Mouse (Mus musculus) erythroblast, embryonic 14.5 days (primary cell): Measurements from ENCODE around the gene Mad1l1. TPM values are rescaled to one million over a fixed set of nuclear protein-coding genes. Genes with fewer than 3 reads are reported as not detected.

Experiments used
- H3K27me3 ChIP-seq: 2 replicates; pipeline ENCODE4 v1.6.1; 2012; ENCODE audit warnings: inconsistent platforms; ENCODE audit not compliant: control insufficient read depth
- H3K36me3 ChIP-seq: 2 replicates; pipeline ENCODE4 v1.6.1; 2012; ENCODE audit warnings: mild to moderate bottlenecking, inconsistent platforms; ENCODE audit not compliant: control insufficient read depth
- H3K4me1 ChIP-seq: 2 replicates; pipeline ENCODE4 v1.6.1; 2012; ENCODE audit warnings: inconsistent platforms; ENCODE audit not compliant: control insufficient read depth
- H3K4me3 ChIP-seq: replicated peaks from 2 replicates; pipeline ENCODE3; 2012; ENCODE audit warnings: moderate library complexity, mild to moderate bottlenecking, inconsistent platforms
- H3K9me3 ChIP-seq: 2 replicates; pipeline ENCODE4 v1.6.1; 2012; ENCODE audit warnings: low read length, inconsistent platforms, mixed read lengths; ENCODE audit not compliant: control insufficient read depth
- GATA1 ChIP-seq: IDR thresholded peaks from 2 replicates; pipeline ENCODE4 v1.6.1; 2012; ENCODE audit warnings: low read length, inconsistent platforms, mixed read lengths
- TAL1 ChIP-seq: IDR thresholded peaks from 3 replicates; pipeline ENCODE4 v1.6.1; 2012; ENCODE audit warnings: low read length, inconsistent platforms, mixed read lengths
- polyA plus RNA-seq: library from polyadenylated mRNA; stranded (reverse); fragments of >175 nt; gene quantifications from 2 replicates; pipeline ENCODE4 v1.2.3, GENCODE M21; 2012

Gene Mad1l1
- polyA plus RNA-seq, 1 experiment = 2.4 TPM

- H3K9me3 ChIP-seq = no peaks in the 10 kb centered on the region
- TF ChIP-seq GATA1 (no peak), TAL1 (no peak)
- no peaks in the 10 kb centered on the region for H3K27me3 ChIP-seq
- H3K36me3 ChIP-seq = peaks cover 92% of the 10 kb centered on the region
- no peak overlapping the region for H3K4me3 ChIP-seq
- H3K4me1 ChIP-seq = no peaks in the 10 kb centered on the region
These were observed 29.2 kb downstream of the Mad1l1 start for GRCm38 (mm10) chr5:140292152-140292551.

GRCm38 (mm10) chr5:140289161-140289560 lies 32.2 kb downstream of the Mad1l1 start:
- Histone ChIP-seq H3K4me3 (no peak overlapping the region), H3K9me3 (no peaks in the 10 kb centered on the region), H3K4me1 (no peaks in the 10 kb centered on the region), H3K36me3 (peaks cover 94% of the 10 kb centered on the region), H3K27me3 (no peaks in the 10 kb centered on the region)
- no peak for TF ChIP-seq GATA1
- TF ChIP-seq TAL1 = no peak

DNA sequence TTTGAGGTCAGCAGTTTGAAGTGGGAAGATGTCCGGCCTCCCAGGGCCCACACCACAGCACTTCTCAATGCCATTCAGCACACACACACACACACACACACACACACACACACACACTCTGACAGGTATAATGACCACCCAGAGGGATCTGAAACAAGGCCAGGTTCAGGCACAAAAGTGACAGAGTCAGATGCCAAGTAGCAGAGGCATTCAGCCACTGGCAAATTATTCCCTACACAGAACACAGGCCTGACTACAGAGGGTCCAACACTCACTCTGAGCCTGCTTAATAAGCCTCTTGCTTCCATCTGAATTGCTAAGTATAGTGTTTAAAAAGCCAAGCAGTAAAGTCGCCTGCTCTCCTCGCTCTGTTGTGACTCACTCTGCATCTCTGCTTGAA lies 33.1 kb downstream of the Mad1l1 start:
- Histone ChIP-seq H3K36me3 (peaks cover 94% of the 10 kb centered on the region), H3K4me3 (no peak overlapping the region)
- TF ChIP-seq TAL1 (no peak), GATA1 (no peak)

DNA sequence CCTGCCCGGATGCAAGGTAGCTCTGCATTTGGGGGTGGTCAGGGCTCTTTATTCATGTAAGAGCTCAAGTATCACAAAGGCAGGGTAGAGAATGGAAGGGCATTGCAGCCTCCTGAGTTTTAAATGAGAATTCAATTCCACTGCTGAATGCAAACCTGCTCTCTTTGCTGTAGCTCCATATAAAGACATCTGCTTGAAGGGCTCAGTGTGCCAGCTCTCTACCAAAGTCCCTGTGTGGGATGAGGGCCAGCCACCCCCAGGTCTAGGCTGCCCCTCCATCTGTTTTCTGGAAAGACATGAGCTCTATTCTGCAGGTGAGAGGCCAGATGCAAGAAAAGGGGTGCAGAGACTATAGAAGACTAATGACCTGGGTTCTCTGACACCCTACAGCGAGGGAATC lies 36.6 kb downstream of the Mad1l1 start:
- TF ChIP-seq TAL1 (no peak), GATA1 (no peak)
- Histone ChIP-seq H3K9me3 (no peaks in the 10 kb centered on the region), H3K4me1 (no peaks in the 10 kb centered on the region), H3K4me3 (no peak overlapping the region), H3K36me3 (peaks cover 85% of the 10 kb centered on the region), H3K27me3 (no peaks in the 10 kb centered on the region)

More for the DNA sequence above, 33.1 kb downstream of the Mad1l1 start:
- Histone ChIP-seq H3K4me1 (no peaks in the 10 kb centered on the region), H3K9me3 (no peaks in the 10 kb centered on the region), H3K27me3 (no peaks in the 10 kb centered on the region)

DNA sequence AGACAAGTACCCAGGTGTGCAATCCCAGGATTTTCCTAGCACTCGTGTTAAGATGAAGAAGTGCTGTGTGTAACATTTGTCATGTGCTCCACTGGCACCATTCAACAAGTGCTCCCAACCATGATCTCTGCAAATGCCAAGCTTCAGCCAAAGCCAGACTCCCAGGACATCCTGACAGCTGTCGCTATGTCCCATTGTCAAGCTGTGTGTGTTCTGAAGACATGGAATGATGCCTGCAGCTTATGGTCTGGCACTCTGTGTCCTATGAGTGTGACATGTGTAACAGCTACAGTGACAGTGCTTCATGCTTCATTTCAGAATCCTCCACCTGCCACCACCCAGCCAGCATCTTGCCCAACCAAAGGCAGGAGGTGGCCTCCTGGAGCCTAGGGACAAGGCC lies 37.3 kb downstream of the Mad1l1 start:
- H3K9me3 ChIP-seq = no peaks in the 10 kb centered on the region
- no peak overlapping the region for H3K4me3 ChIP-seq
- H3K4me1 ChIP-seq = no peaks in the 10 kb centered on the region
- no peaks in the 10 kb centered on the region for H3K27me3 ChIP-seq
- H3K36me3 ChIP-seq = peaks cover 85% of the 10 kb centered on the region
- TF ChIP-seq GATA1 (no peak), TAL1 (no peak)

DNA sequence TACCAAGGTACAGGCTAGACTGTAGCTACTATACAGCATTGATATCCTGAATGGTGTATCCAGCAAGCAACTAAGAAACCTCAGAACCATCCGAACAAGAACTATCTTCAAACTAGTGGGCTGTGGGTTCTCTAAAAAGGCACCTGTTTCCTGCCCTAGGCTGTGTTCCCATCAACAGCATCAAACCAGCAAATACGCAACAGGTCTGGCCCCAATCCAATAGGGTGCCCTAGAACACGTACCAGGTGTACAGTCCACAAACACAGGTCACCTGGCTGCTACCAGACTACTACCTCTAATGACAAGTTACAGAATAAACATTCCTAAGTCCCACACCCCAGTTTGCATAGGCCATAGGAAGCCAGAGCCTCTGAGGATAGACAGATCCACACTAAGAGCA lies 38.5 kb downstream of the Mad1l1 start:
- Histone ChIP-seq H3K36me3 (peaks cover 84% of the 10 kb centered on the region), H3K9me3 (no peaks in the 10 kb centered on the region), H3K4me3 (no peak overlapping the region), H3K4me1 (no peaks in the 10 kb centered on the region), H3K27me3 (no peaks in the 10 kb centered on the region)
- TF ChIP-seq GATA1 (no peak), TAL1 (no peak)

DNA sequence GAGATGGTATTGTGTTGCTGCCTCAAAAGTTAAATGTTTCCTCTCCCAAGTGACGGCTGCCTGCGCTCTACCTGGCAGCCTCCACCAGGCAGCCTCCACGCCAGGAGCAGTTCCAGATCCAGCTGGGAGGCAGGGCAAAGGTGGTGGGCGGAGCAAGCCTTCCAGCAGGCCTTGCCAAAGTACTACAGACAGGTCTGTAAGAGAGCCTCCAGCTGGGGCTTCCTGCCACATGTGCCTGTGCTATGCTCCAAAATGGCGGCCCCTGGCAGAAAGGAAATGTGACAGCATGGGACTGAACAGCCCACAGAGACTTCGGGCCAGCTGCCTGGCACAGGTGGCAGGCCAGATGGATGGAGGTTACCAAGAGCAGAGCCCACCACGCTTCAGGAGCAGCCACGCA lies 39.0 kb downstream of the Mad1l1 start:
- Histone ChIP-seq H3K4me3 (no peak overlapping the region), H3K9me3 (no peaks in the 10 kb centered on the region), H3K36me3 (peaks cover 84% of the 10 kb centered on the region), H3K4me1 (no peaks in the 10 kb centered on the region), H3K27me3 (no peaks in the 10 kb centered on the region)
- no peak for TF ChIP-seq GATA1
- no peak for TF ChIP-seq TAL1

DNA sequence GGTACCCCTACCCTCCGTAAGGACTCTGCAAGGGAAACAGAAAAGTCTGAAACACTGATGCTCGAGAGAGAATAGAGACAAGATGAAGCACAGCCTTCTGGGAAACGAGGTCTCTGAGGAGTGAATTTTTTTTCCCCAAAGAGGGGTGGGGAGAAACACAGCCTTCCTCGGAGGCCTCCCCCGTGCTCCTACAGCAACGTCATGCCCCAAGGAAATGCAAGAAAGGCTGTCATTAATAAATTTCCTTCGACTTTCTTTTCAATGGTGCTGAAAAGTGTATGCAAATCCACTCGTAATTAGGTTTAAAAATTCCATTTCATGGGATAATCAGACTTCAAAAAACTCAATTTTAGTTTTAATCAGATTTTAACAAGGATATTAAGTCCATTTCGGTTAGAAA lies 41.1 kb downstream of the Mad1l1 start:
- Histone ChIP-seq H3K36me3 (peaks cover 85% of the 10 kb centered on the region), H3K4me3 (no peak overlapping the region)

GRCm38 (mm10) chr5:140276779-140277178 lies 44.6 kb downstream of the Mad1l1 start:
- no peak overlapping the region for H3K4me3 ChIP-seq
- H3K36me3 ChIP-seq = peaks cover 79% of the 10 kb centered on the region

More for the DNA sequence above, 41.1 kb downstream of the Mad1l1 start:
- Histone ChIP-seq H3K9me3 (no peaks in the 10 kb centered on the region), H3K4me1 (no peaks in the 10 kb centered on the region), H3K27me3 (no peaks in the 10 kb centered on the region)
- TF ChIP-seq TAL1 = no peak
- no peak for TF ChIP-seq GATA1

DNA sequence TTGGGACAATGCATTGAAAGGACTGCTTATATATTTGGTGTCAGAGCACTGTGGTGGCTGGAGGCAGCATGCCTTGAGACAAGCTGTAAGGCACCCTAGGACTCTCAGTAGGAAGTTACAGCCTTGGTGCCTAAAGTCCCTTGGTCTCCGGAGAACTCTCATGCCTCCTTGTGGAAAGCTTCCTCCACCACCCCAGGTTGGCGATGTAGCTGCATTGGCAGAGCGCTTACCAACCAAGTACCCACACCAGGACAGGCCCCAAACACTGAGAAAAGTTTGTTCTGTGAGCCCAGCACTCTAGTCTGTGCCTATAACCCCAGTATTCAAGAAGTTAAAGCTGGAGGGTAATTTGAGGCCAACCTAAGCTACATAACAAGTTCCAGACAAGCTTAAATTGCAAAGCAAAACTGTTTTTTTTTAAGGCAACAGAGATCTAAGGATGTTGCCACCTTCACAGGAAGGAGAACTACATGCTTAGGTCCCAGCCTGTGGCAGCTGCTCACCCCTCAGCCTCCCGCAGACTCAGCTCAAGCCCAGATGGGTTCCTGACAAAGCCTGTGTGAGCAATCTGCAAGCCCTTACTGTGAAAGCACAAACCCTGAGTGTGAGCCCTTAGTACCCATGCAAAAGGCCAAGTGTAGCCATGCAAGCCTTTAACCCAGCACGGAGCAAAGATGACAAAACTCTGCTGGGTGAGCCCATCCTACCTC lies 50.2 kb downstream of the Mad1l1 start:
- Histone ChIP-seq H3K4me3 (no peak overlapping the region), H3K9me3 (no peaks in the 10 kb centered on the region), H3K27me3 (no peaks in the 10 kb centered on the region), H3K4me1 (peaks cover 4% of the 10 kb centered on the region), H3K36me3 (peaks cover 66% of the 10 kb centered on the region)
- TF ChIP-seq GATA1 (no peak), TAL1 (no peak)

More at GRCm38 (mm10) chr5:140276779-140277178, 44.6 kb downstream of the Mad1l1 start:
- Histone ChIP-seq H3K9me3 (no peaks in the 10 kb centered on the region), H3K27me3 (no peaks in the 10 kb centered on the region), H3K4me1 (no peaks in the 10 kb centered on the region)
- TF ChIP-seq TAL1 (no peak), GATA1 (no peak)
